ENCODE assay signal across 8 mouse cellular contexts in genomic region chr15:79833251-79834050, GRCm38 (mm10). TPM values are rescaled to one million over a fixed set of nuclear protein-coding genes. Genes with fewer than 3 reads are reported as not detected.
DNase-seq lines count a peak whose midpoint lies in the region; ATAC-seq and TF ChIP-seq lines count a peak whose summit lies in the region.

No protein-coding gene starts in this region.

- H3K4me1 ChIP-seq in heart, embryonic 11.5 days (ENCODE audit: control insufficient read depth, insufficient read depth, low read length): peaks cover 23% of the 10 kb centered on the region
- H3K4me1 ChIP-seq in ES-E14 (ENCODE audit: control insufficient read depth in 2 of 2, insufficient read depth in 2 of 2, low read length in 2 of 2, poor library complexity in 1 of 2): peaks cover 0 to 13% of the 10 kb centered on the region in 2 experiments; a peak in 1 of 4 replicates
- peaks cover 41% of the 10 kb centered on the region for H3K4me1 ChIP-seq in limb, embryonic 12.5 days (replicated peaks)
- H3K4me1 ChIP-seq in midbrain, embryonic 16.5 days (ENCODE audit: control insufficient read depth, insufficient read depth, low read length): peaks cover 45% of the 10 kb centered on the region

- peak overlapping the region; percentile 90 for H3K9ac ChIP-seq in heart, embryonic 11.5 days (ENCODE audit: low read depth, low read length)
- peak overlapping the region; percentile 96 for H3K9ac ChIP-seq in ES-E14 (ENCODE audit: insufficient read depth, low read depth, low read length, poor library complexity, severe bottlenecking)
- H3K9ac ChIP-seq in limb, embryonic 12.5 days (replicated peaks): peak overlapping the region; percentile 89
- H3K9ac ChIP-seq in midbrain, embryonic 16.5 days (ENCODE audit: low read depth, low read length): peak overlapping the region; percentile 93

- peak; percentile 9; the same call in 1 of the 2 replicates for ATAC-seq in heart, embryonic 11.5 days (replicated peaks; ENCODE audit: insufficient number of reproducible peaks, low FRiP score, low TSS enrichment)
- no peak for ATAC-seq in limb, embryonic 12.5 days (ENCODE audit: insufficient number of reproducible peaks, insufficient read depth, low FRiP score, low TSS enrichment, low read depth)
- ATAC-seq in midbrain, embryonic 16.5 days: peak; percentile 27

- intact Hi-C loops in heart, postnatal 14 days (cut with DNase I): loop anchor here (1.0 to 5.0 kb wide), 3 partner anchors 50 to 249 kb away; no protein-coding TSS in a partner anchor

- H3K4me2 ChIP-seq in heart, embryonic 11.5 days: peak overlapping the region; percentile 82
- H3K4me2 ChIP-seq in limb, embryonic 12.5 days: peak overlapping the region; percentile 98
- H3K4me2 ChIP-seq in midbrain, embryonic 16.5 days (ENCODE audit: low read length): peak overlapping the region; percentile 77

- no peaks in the 10 kb centered on the region for H3K36me3 ChIP-seq in heart, embryonic 11.5 days (ENCODE audit: control insufficient read depth, insufficient read depth, low read length)
- H3K36me3 ChIP-seq in ES-E14 (ENCODE audit: control insufficient read depth, insufficient read depth, low read length, poor library complexity, severe bottlenecking): peaks cover 25% of the 10 kb centered on the region; the same call in 1 of the 2 replicates
- H3K36me3 ChIP-seq in limb, embryonic 12.5 days: peaks cover 14% of the 10 kb centered on the region
- H3K36me3 ChIP-seq in midbrain, embryonic 16.5 days (ENCODE audit: control insufficient read depth, insufficient read depth, low read length): peaks cover 3% of the 10 kb centered on the region; the same call in 1 of the 2 replicates

- in situ Hi-C loops in ES-E14 (cut with MboI; ENCODE audit: low sequenced_read_pairs in 2 of 2, unreplicated experiment in 2 of 2): no loop called here

- no peaks in the 10 kb centered on the region for H3K9me3 ChIP-seq in heart, embryonic 11.5 days (replicated peaks; ENCODE audit: control insufficient read depth, low read length)
- no peaks in the 10 kb centered on the region for H3K9me3 ChIP-seq in ES-E14 (ENCODE audit: control insufficient read depth, insufficient read depth, low read depth, low read length)
- H3K9me3 ChIP-seq in limb, embryonic 12.5 days: no peaks in the 10 kb centered on the region
- no peaks in the 10 kb centered on the region for H3K9me3 ChIP-seq in midbrain, embryonic 16.5 days (replicated peaks; ENCODE audit: control insufficient read depth, low read length, poor library complexity, severe bottlenecking)

- H3K27me3 ChIP-seq in heart, embryonic 11.5 days (ENCODE audit: control insufficient read depth, insufficient read depth, low read length): no peaks in the 10 kb centered on the region
- no peaks in the 10 kb centered on the region for H3K27me3 ChIP-seq in limb, embryonic 12.5 days
- H3K27me3 ChIP-seq in midbrain, embryonic 16.5 days (ENCODE audit: control insufficient read depth, insufficient read depth, low read depth, low read length): no peaks in the 10 kb centered on the region

- WGBS in heart, embryonic 11.5 days (ENCODE audit: insufficient replicate concordance): under 1% methylated on average over 41 of the region's 41 CpGs
- under 1% methylated on average over 41 of the region's 41 CpGs for WGBS in limb, embryonic 12.5 days
- under 1% methylated on average over 36 of the region's 41 CpGs for WGBS in midbrain, embryonic 16.5 days

- DNase-seq in heart, adult 18-20 months: no peak
- no peak for DNase-seq in ES-E14 (ENCODE audit: low read depth, low spot score)
- DNase-seq in cerebellum, postnatal 36 days: peak; percentile 46 to 47
- peak; percentile 42 to 46 for DNase-seq in heart, postnatal 14 days
- DNase-seq in thymus, postnatal 4 days: peak; percentile 65

- H3K4me3 ChIP-seq in heart, embryonic 11.5 days (ENCODE audit: low read depth, low read length): peak overlapping the region; percentile 87
- peak overlapping the region; percentile 97 to 98 for H3K4me3 ChIP-seq in ES-E14 (ENCODE audit: insufficient read depth in 1 of 2, low read depth in 1 of 2, low read length in 2 of 2, poor library complexity in 1 of 2, severe bottlenecking in 1 of 2)
- H3K4me3 ChIP-seq in limb, embryonic 12.5 days (replicated peaks): peak overlapping the region; percentile 77
- H3K4me3 ChIP-seq in midbrain, embryonic 16.5 days (ENCODE audit: low read depth, low read length): peak overlapping the region; percentile 56

- H3K27ac ChIP-seq in heart, embryonic 11.5 days (ENCODE audit: low read depth, low read length): peak overlapping the region; percentile 80
- H3K27ac ChIP-seq in ES-E14 (ENCODE audit: insufficient read depth, low read depth, low read length, poor library complexity, severe bottlenecking): peak overlapping the region; percentile 72
- peak overlapping the region; percentile 93 for H3K27ac ChIP-seq in limb, embryonic 12.5 days
- H3K27ac ChIP-seq in midbrain, embryonic 16.5 days (ENCODE audit: low read length): peak overlapping the region; percentile 99

TF ChIP-seq in ES-E14, 5 proteins besides CTCF, POLR2A, EP300 and RAD21:
- TF ChIP-seq HCFC1 (IDR thresholded peaks at IDR 0.05; ENCODE audit: borderline replicate concordance, insufficient read depth, low read length) (no peak), ZC3H11A (IDR thresholded peaks at IDR 0.05; ENCODE audit: borderline replicate concordance, low read depth, low read length) (no peak), MAFK (IDR thresholded peaks at IDR 0.05; ENCODE audit: insufficient read depth, low read depth, low read length) (no peak), ZNF384 (IDR thresholded peaks at IDR 0.05; ENCODE audit: low read depth, low read length) (peak; percentile 74; the same call in 1 of the 2 replicates)

RNA-seq across cellular contexts. Expression of gene Npcd, which starts 0.6 kb away (rescaled TPM):
- polyA plus RNA-seq in heart, embryonic 11.5 days (2014; fragmentation: Nextera tagmentation; extraction: Ambion mirVana): 0.64 TPM in 1 of 2 replicates, not detected in the other
- 1 to 10 TPM in 1 of 2 experiments, not detected in 1; 1.0 TPM for total RNA-seq in heart, adult 18-20 months (2021)
- 3.4 and 9.3 TPM in 2 replicates for total RNA-seq in ES-E14 (2012; rRNA removed)
- under 1 TPM in 1 of 2 experiments, not detected in 1; 0.31 TPM for total RNA-seq in heart, postnatal 14 days (2021)
- not detected in 2 replicates for polyA plus RNA-seq in limb, embryonic 12.5 days (2016; fragmentation: Nextera tagmentation; extraction: Ambion mirVana)
- 0.74 and 1.3 TPM in 2 replicates for polyA plus RNA-seq in midbrain, embryonic 16.5 days (2015; fragmentation: Nextera tagmentation; extraction: Ambion mirVana)

RNA-seq across cellular contexts. Expression of gene Cbx6, which starts 1.0 kb away (rescaled TPM):
- 15.7 and 17.4 TPM in 2 replicates for polyA plus RNA-seq in heart, embryonic 11.5 days (2014; fragmentation: Nextera tagmentation; extraction: Ambion mirVana)
- total RNA-seq in heart, adult 18-20 months (2021): 10 to 100 TPM; 17.2 to 18.2 TPM
- 28.2 and 30.1 TPM in 2 replicates for total RNA-seq in ES-E14 (2012; rRNA removed)
- total RNA-seq in heart, postnatal 14 days (2021): 10 to 100 TPM; 35.4 to 36.8 TPM
- 27.9 and 28.2 TPM in 2 replicates for polyA plus RNA-seq in limb, embryonic 12.5 days (2016; fragmentation: Nextera tagmentation; extraction: Ambion mirVana)
- polyA plus RNA-seq in midbrain, embryonic 16.5 days (2015; fragmentation: Nextera tagmentation; extraction: Ambion mirVana): 73.2 and 73.7 TPM in 2 replicates

RNA-seq across cellular contexts. Expression of gene Nptxr, which starts 28.9 kb away (rescaled TPM):
- 0.58 and 0.83 TPM in 2 replicates for polyA plus RNA-seq in heart, embryonic 11.5 days (2014; fragmentation: Nextera tagmentation; extraction: Ambion mirVana)
- 1 to 10 TPM; 1.4 to 1.5 TPM for total RNA-seq in heart, adult 18-20 months (2021)
- total RNA-seq in ES-E14 (2012; rRNA removed): 7.9 and 10.3 TPM in 2 replicates
- 1 to 10 TPM; 2.1 to 2.6 TPM for total RNA-seq in heart, postnatal 14 days (2021)
- 2.0 and 2.3 TPM in 2 replicates for polyA plus RNA-seq in limb, embryonic 12.5 days (2016; fragmentation: Nextera tagmentation; extraction: Ambion mirVana)
- polyA plus RNA-seq in midbrain, embryonic 16.5 days (2015; fragmentation: Nextera tagmentation; extraction: Ambion mirVana): 55.0 and 62.1 TPM in 2 replicates

RNA-seq across cellular contexts. Expression of gene Dnal4, which starts 55.8 kb away (rescaled TPM):
- polyA plus RNA-seq in heart, embryonic 11.5 days (2014; fragmentation: Nextera tagmentation; extraction: Ambion mirVana): 37.3 TPM in 2 replicates
- total RNA-seq in heart, adult 18-20 months (2021): 10 to 100 TPM; 16.9 to 22.0 TPM
- total RNA-seq in ES-E14 (2012; rRNA removed): 16.5 and 23.5 TPM in 2 replicates
- 10 to 100 TPM; 21.6 to 22.2 TPM for total RNA-seq in heart, postnatal 14 days (2021)
- polyA plus RNA-seq in limb, embryonic 12.5 days (2016; fragmentation: Nextera tagmentation; extraction: Ambion mirVana): 71.0 and 71.2 TPM in 2 replicates
- polyA plus RNA-seq in midbrain, embryonic 16.5 days (2015; fragmentation: Nextera tagmentation; extraction: Ambion mirVana): 69.0 and 76.5 TPM in 2 replicates

RNA-seq across cellular contexts. Expression of gene Apobec3, which starts 58.0 kb away (rescaled TPM):
- polyA plus RNA-seq in heart, embryonic 11.5 days (2014; fragmentation: Nextera tagmentation; extraction: Ambion mirVana): 9.5 and 12.0 TPM in 2 replicates
- 10 to 100 TPM in 1 of 2 experiments, 1 to 10 TPM in 1; 6.8 to 10.6 TPM for total RNA-seq in heart, adult 18-20 months (2021)
- 39.9 and 42.4 TPM in 2 replicates for total RNA-seq in ES-E14 (2012; rRNA removed)
- total RNA-seq in heart, postnatal 14 days (2021): 10 to 100 TPM; 13.0 to 14.4 TPM
- polyA plus RNA-seq in limb, embryonic 12.5 days (2016; fragmentation: Nextera tagmentation; extraction: Ambion mirVana): 11.0 and 11.8 TPM in 2 replicates
- 3.8 and 4.2 TPM in 2 replicates for polyA plus RNA-seq in midbrain, embryonic 16.5 days (2015; fragmentation: Nextera tagmentation; extraction: Ambion mirVana)

Comparison
In these comparisons a context has a peak if more than half of its experiments do, and no peak if none do; other contexts are left out.
1. DNase-seq: peak in cerebellum, postnatal 36 days (2 of 2), heart, postnatal 14 days (2 of 2) and thymus, postnatal 4 days (single experiment); none in heart, adult 18-20 months (0 of 2) and ES-E14 (single experiment).
2. Peak in every context shown above with its lines, with median percentiles within 50 percentile points of each other: H3K27ac ChIP-seq, H3K4me2 ChIP-seq, H3K4me3 ChIP-seq and H3K9ac ChIP-seq.